Mouse (Mus musculus) intestine, embryonic 14.5 days (tissue): Measurements from ENCODE around the gene Iffo1. TPM values are rescaled to one million over a fixed set of nuclear protein-coding genes. Genes with fewer than 3 reads are reported as not detected.

Experiments
- ATAC-seq: fragments of 200-750 bp; cut with Nextera tagmentation; replicated peaks from 2 replicates; pipeline ENCODE4 v1.8.0; 2017; ENCODE audit warnings: low read depth, moderate number of reproducible peaks, moderate TSS enrichment, moderate library complexity; ENCODE audit not compliant: low FRiP score, low TSS enrichment
- DNase-seq: peaks from one replicate; pipeline ENCODE4 v3.0.0-alpha.2; 2018; ENCODE audit warnings: low spot score
- H3K27ac ChIP-seq: fragments of 300-500 bp; sonication (generic); 2 replicates; pipeline ENCODE4 v1.5.1; 2014; ENCODE audit warnings: low read depth, mild to moderate bottlenecking, control low read depth
- H3K27me3 ChIP-seq: fragments of 300-500 bp; sonication (generic); replicated peaks from 2 replicates; pipeline ENCODE4 v1.6.1; 2014; ENCODE audit warnings: low read length, control low read depth; ENCODE audit not compliant: control insufficient read depth, insufficient read depth
- H3K36me3 ChIP-seq: fragments of 300-500 bp; sonication (generic); 2 replicates; pipeline ENCODE4 v1.6.1; 2014; ENCODE audit warnings: low read length, control low read depth; ENCODE audit not compliant: control insufficient read depth, insufficient read depth
- H3K4me1 ChIP-seq: fragments of 300-500 bp; sonication (generic); replicated peaks from 2 replicates; pipeline ENCODE4 v1.6.1; 2014; ENCODE audit warnings: low read length, control low read depth, mixed read lengths; ENCODE audit not compliant: control insufficient read depth, insufficient read depth
- H3K4me2 ChIP-seq: fragments of 300-500 bp; sonication (generic); 2 replicates; pipeline ENCODE4 v1.6.1; 2014; ENCODE audit warnings: low read length
- H3K4me3 ChIP-seq: fragments of 300-500 bp; sonication (generic); 2 replicates; pipeline ENCODE4 v1.5.1; 2014; ENCODE audit warnings: low read depth, low read length, control low read depth, mixed read lengths
- H3K9ac ChIP-seq: fragments of 300-500 bp; sonication (generic); 2 replicates; pipeline ENCODE4 v1.6.1; 2014; ENCODE audit warnings: mild to moderate bottlenecking, low read length
- H3K9me3 ChIP-seq: fragments of 300-500 bp; sonication (generic); 2 replicates; pipeline ENCODE4 v1.6.1; 2016; ENCODE audit warnings: low read length, control low read depth; ENCODE audit not compliant: control insufficient read depth
- WGBS: fragments of 180-500 bp; shearing (Covaris S2); extraction: QIAGEN DNeasy Blood & Tissue Kit; methylation state at CpG from one replicate; pipeline ENCODE4 v1.1.7; 2014; 5-methylcytosine and 5-hydroxymethylcytosine counted together
- polyA plus RNA-seq: library from polyadenylated mRNA; unstranded; fragments of >200 nt; fragmentation: Nextera tagmentation; extraction: Ambion mirVana; gene quantifications from 2 replicates; pipeline ENCODE4 v1.2.1, GENCODE M21; 2014

Iffo1 gene
- 6.7 and 7.6 TPM in 2 replicates for polyA plus RNA-seq

DNA sequence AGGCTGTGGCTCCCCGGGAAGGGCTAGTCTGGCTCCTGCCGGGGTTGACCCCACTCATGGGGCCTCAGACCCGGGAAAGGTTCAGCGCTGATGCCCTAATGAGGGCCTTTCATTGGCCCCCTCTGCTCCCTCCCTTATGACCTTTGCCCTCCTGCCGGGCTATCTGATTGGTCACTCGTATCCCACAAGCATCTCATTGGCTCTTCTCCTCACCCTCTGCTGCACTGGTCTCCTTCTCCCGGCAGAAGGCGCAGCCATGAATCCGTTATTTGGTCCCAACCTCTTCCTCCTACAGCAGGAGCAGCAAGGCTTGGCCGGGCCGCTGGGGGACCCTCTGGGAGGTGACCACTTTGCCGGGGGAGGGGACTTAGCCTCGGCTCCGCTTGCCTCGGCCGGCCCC, at the start of gene Iffo1:
Gene Iffo1, plus strand, starts transcription at position 241 of the 400 bp plus-strand sequence.
- Histone ChIP-seq H3K36me3 (peaks cover 43% of the 10 kb centered on the region), H3K4me1 (peaks cover 37% of the 10 kb centered on the region), H3K27me3 (no peaks in the 10 kb centered on the region), H3K4me2 (peak within 1 kb of the TSS; percentile 69), H3K4me3 (peak within 1 kb of the TSS; percentile 50), H3K27ac (peak within 1 kb of the TSS; percentile 85), H3K9me3 (no peaks in the 10 kb centered on the region), H3K9ac (peak within 1 kb of the TSS; percentile 58)
- ATAC-seq (peak; percentile 86), DNase-seq (peak; percentile 84)
- under 1% methylated on average over 16 of the region's 16 CpGs for WGBS

DNA sequence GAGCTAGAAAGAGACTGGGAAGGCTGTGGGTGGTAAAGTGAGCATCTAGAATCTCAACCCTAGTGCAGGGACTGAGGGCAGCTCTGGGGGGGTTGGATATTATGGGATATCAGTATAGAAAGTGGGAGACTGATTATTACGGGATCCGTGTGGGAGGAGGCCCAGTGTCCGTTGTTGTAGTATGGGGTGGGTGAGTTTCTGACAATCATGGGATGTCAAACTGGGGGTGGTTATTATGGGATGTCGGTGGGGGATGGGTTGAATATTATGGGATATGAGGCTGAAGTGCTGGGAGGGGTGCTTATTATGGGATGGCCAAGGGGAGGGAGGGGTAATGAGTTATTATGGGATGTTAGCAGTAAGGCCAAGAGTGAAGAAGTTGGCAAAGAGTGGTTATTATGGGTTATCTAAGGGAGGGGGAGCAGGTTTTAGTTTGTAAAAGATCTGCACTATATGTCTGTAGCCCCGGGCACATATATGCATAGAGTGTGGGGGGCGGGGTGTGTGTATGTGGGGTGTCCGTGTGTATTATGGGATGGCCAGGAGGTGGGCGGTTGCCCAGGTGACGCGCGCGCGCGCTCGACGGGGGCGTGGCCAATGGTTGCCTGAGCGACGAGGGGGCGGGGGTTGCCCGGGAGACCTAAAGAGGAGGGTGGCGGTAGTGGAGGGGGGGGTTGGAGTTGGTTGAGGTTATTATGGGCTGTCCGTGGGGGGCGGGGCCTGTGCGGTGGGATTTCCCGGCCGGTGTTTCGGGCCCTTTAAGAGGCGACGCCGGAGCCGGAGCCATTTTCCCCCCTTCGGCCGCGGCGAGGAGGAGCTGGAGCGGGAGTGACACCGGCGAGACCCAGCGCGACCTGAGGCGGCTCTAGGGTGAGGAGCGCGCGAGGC, 49.4 kb upstream of the Iffo1 start, which contains the start of gene Chd4:
Gene Chd4, plus strand, starts transcription at position 591 of the 888 bp plus-strand sequence.
- Histone ChIP-seq H3K27me3 (no peaks in the 10 kb centered on the region), H3K4me2 (peak within 1 kb of the TSS; percentile 95), H3K36me3 (peaks cover 29% of the 10 kb centered on the region), H3K4me3 (peak within 1 kb of the TSS; percentile 80), H3K27ac (peak within 1 kb of the TSS; percentile 92), H3K9me3 (no peaks in the 10 kb centered on the region), H3K9ac (peak within 1 kb of the TSS; percentile 77), H3K4me1 (peaks cover 34% of the 10 kb centered on the region)
- peak; percentile 77 for ATAC-seq
- peak; percentile 92 for DNase-seq
- 2% methylated on average over 42 of the region's 45 CpGs for WGBS

DNA sequence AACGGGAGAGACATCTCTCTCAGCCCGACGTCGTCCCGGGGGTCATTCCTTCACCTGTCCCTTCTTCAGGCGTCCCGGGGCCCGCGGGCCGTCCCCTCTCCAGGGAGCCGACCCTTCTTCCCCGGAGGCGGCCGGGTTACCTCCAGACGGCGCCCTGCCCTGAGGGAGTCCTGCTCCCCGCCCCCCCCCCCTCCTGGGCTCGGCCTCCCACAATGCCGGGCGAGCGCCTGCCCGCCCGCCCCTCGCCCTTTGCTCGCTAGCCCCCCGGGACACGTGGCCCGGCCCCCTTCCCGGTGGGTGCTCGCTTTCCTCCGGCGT, 48.8 kb upstream of the Iffo1 start:
- no peak for DNase-seq
- Histone ChIP-seq H3K9me3 (no peaks in the 10 kb centered on the region), H3K4me3 (peak overlapping the region; percentile 80), H3K4me1 (peaks cover 28% of the 10 kb centered on the region), H3K27ac (peak overlapping the region; percentile 92), H3K36me3 (peaks cover 35% of the 10 kb centered on the region), H3K4me2 (peak overlapping the region; percentile 95), H3K27me3 (no peaks in the 10 kb centered on the region), H3K9ac (peak overlapping the region; percentile 77)
- ATAC-seq, result peak; percentile 45
- 2% methylated on average over 23 of the region's 32 CpGs for WGBS

DNA sequence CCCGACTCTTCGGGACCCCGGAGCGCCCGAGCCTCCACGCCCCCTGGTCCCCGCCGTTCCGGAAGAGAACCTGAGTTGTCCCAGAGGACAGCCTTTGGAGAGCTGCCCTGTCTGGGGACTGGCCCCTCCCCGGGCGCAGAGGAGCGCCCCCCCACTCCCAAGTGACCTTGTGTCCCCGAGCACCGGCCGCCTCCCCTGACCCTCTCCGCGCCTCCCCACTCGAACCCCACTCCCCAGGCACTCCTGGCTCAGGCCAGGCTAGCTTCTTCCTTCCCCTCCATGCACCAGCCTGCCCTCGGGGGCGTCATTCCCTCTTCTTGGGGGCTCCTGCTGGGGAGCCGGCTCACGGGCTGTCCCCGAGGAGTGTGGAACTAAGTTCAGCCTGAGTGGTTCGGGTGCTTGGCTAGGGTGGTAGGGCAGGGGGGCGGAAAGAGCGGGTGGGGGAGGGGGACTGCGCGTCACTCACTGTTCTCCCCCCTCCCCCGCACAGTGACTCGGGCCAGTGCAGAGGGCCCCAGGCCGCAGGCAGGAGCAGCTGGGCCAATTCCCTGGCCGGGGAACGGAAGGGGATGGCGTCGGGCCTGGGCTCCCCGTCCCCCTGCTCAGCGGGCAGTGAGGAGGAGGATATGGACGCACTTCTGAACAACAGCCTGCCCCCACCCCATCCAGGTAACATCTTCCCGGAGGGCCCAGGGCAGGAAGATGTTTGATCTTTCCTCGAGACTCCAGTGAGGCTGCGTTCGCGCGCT, 48.3 kb upstream of the Iffo1 start:
- Histone ChIP-seq H3K27ac (peak overlapping the region; percentile 92), H3K4me1 (peaks cover 27% of the 10 kb centered on the region), H3K4me2 (peak overlapping the region; percentile 95), H3K9me3 (no peaks in the 10 kb centered on the region), H3K36me3 (peaks cover 41% of the 10 kb centered on the region), H3K27me3 (no peaks in the 10 kb centered on the region), H3K9ac (peak overlapping the region; percentile 77), H3K4me3 (peak overlapping the region; percentile 80)
- ATAC-seq (peak; percentile 45), DNase-seq (peak; percentile 79)
- under 1% methylated on average over 43 of the region's 44 CpGs for WGBS

DNA sequence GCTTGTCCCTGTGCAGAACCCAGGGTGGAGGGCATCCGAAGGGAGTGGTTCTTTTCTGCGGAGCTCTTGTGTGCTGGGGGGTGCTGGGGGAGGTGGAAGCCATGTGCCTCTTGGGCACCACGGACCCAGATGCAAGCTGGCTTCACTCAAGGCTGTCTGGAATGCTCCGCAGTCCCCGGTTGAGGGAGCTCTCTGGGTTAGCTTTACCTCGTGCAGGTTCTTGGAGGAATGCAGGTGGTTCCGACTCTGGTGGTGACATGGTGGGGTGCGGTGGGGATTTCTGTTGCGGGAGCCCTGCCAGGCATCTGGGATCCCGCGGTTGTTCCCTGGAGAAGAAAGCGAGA, 47.7 kb upstream of the Iffo1 start:
- no peak for DNase-seq

DNA sequence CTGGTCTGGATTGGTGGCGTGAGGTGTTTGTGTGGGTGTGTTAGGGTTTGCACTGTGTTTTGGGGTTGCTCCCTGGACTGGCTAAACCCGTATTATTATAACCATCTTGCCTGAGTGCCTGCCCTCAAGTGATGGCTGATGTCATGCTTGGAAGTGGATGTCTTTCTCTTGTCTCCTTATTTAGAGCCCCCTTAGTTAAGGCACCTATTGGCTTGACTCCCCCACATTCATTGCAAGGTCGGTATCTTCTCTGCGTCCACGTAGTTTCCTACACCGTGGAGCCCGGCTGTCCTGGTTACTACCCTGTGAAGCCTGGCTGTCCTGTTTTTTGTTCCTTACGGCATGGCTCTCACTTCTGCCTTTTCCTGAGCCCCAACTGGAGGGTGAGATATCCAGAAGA, 47.1 kb upstream of the Iffo1 start:
- 46% methylated on average over 8 of the region's 8 CpGs for WGBS
- Histone ChIP-seq H3K4me2 (peak overlapping the region; percentile 95), H3K36me3 (peaks cover 53% of the 10 kb centered on the region), H3K27ac (no peak overlapping the region), H3K27me3 (no peaks in the 10 kb centered on the region), H3K4me3 (peak overlapping the region; percentile 80), H3K9me3 (no peaks in the 10 kb centered on the region), H3K4me1 (peaks cover 27% of the 10 kb centered on the region), H3K9ac (peak overlapping the region; percentile 77)
- DNase-seq (no peak), ATAC-seq (no peak)

More for the DNA sequence above, 47.7 kb upstream of the Iffo1 start:
- H3K27me3 ChIP-seq, result no peaks in the 10 kb centered on the region
- peaks cover 46% of the 10 kb centered on the region for H3K36me3 ChIP-seq
- peak overlapping the region; percentile 77 for H3K9ac ChIP-seq
- H3K4me3 ChIP-seq, result peak overlapping the region; percentile 80
- H3K4me1 ChIP-seq, result peaks cover 27% of the 10 kb centered on the region
- WGBS, result under 1% methylated on average over 12 of the region's 12 CpGs
- no peaks in the 10 kb centered on the region for H3K9me3 ChIP-seq
- ATAC-seq, result peak; percentile 4; the same call in 1 of the 2 replicates
- H3K27ac ChIP-seq, result peak overlapping the region; percentile 92; the same call in 1 of the 2 replicates
- H3K4me2 ChIP-seq, result peak overlapping the region; percentile 95

DNA sequence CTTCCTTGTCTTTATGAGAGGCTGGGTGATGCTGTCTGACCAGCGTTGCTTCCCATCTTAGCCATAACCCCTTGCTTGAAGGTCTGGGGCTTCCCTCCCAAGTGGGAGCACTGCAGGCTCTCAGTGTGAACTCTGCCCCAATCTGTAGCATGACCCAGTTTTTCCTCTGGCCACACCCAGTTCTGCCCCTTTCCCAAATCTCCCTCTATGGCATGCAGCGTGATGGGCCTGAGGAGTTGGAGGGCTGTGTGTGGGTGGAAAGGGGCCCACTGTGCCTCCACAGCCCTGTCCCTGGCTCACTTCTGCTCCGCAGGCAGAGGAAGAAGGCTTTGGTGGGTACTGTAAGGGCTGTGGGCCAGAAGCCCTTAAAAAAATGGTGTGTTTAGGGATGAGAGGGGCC, 46.5 kb upstream of the Iffo1 start:
- peaks cover 27% of the 10 kb centered on the region for H3K4me1 ChIP-seq
- peak overlapping the region; percentile 80 for H3K4me3 ChIP-seq
- H3K27ac ChIP-seq, result no peak overlapping the region
- 52% methylated on average over 3 of the region's 3 CpGs for WGBS
- no peak for DNase-seq
- no peaks in the 10 kb centered on the region for H3K27me3 ChIP-seq
- ATAC-seq, result no peak
- peaks cover 58% of the 10 kb centered on the region for H3K36me3 ChIP-seq
- peak overlapping the region; percentile 77 for H3K9ac ChIP-seq
- H3K9me3 ChIP-seq, result no peaks in the 10 kb centered on the region
- peak overlapping the region; percentile 95 for H3K4me2 ChIP-seq

DNA sequence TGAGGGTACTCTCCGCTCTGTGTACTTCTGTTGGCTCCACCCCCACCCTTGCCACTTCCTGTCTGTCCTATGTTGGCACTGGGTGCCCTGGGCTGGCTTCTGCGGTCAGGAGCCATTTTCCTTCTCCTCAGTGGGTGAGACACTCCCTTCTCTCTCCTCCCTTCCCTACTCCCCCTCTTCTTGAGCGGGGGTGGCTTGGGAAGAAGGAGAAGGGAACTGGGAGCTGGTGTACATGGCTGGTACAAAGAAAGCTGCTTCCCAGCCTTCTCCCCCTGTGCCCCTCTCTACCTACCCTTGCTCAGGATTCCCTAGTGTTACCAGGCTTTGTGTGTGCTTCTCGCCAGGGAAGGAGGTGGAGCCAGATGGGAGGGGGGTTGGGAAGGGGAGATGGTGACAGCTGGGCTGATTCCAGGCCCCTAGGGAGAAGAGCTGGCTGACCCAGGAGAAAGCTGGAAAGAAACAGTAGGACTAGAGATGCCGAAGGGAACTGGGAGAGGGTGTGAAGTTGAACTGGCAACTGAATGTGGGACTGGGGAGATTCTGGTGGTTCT, 45.5 kb upstream of the Iffo1 start:
- DNase-seq, result no peak
- Histone ChIP-seq H3K9me3 (no peaks in the 10 kb centered on the region), H3K4me3 (peak overlapping the region; percentile 11; the same call in 1 of the 2 replicates), H3K36me3 (peaks cover 68% of the 10 kb centered on the region), H3K27me3 (no peaks in the 10 kb centered on the region), H3K27ac (no peak overlapping the region), H3K4me2 (peak overlapping the region; percentile 95), H3K4me1 (peaks cover 27% of the 10 kb centered on the region), H3K9ac (no peak overlapping the region)
- WGBS, result 40% methylated on average over 5 of the region's 5 CpGs
- no peak for ATAC-seq
